Mouse (Mus musculus) testis, adult 2 months (tissue): Measurements from ENCODE around the gene Gria4.
"Not testable (repeated sequence)": the region's sequence is repeated elsewhere in the genome, so short reads cannot be mapped to it uniquely, and the experiment has no call there.

Experiments used
- CTCF ChIP-seq: fragments of 200-500 bp; IDR thresholded peaks from 2 replicates; pipeline ENCODE4 v1.5.1; 2012; ENCODE audit warnings: low read depth, mild to moderate bottlenecking, inconsistent platforms, low read length, moderate library complexity; ENCODE audit not compliant: control insufficient read depth, insufficient read depth, insufficient replicate concordance
- POLR2A ChIP-seq: fragments of 200-500 bp; IDR thresholded peaks from 2 replicates; pipeline ENCODE4 v1.6.1; 2012; ENCODE audit warnings: low read depth, mild to moderate bottlenecking, inconsistent platforms, low read length, moderate library complexity; ENCODE audit not compliant: control insufficient read depth

- not testable (repeated sequence) for TF ChIP-seq CTCF, POLR2A
Observed at GRCm38 (mm10) chr9:4810941-4811340, 14.9 kb upstream of the Gria4 start.
